ENCODE assay signal across 20 mouse cellular contexts in the genomic region with DNA sequence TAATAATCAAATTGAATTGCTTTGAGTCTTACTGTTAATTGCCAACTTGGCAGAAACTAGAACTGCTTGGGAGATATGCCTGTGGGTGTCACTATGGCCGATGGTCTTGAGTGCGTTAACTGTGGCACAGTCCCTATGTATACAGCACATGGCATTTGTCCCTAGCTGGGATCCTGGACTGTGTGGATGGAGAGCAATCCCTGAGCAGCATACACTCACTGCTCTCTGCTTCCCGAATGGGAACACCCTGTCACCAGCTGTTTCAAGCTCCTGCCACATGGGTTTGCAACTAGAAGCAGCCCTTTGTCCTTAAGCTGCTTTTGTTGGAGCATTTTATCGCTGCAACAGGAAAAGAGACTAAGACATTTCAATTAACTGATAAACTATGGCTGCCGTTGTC.
DNase-seq lines count a peak whose midpoint lies in the region; ATAC-seq lines count a peak whose summit lies in the region.
"Had no signal": no experiment of that assay in that cellular context is flagged by ENCODE, and none has a peak within 500 bp of the region (broad histone marks: within the 10 kb centered on the region; RNA-seq: fewer than 3 reads in every experiment).

No protein-coding gene starts in this region.

- H3K9ac ChIP-seq in kidney, embryonic 15.5 days, result no peak overlapping the region
- no peak overlapping the region for H3K9ac ChIP-seq in neural tube, embryonic 15.5 days (replicated peaks)
- H3K9ac ChIP-seq: embryonic facial prominence, embryonic 12.5 days; hindbrain, embryonic 14.5 days had no signal

- WGBS in kidney, embryonic 15.5 days, result 70% methylated on average over 5 of the region's 5 CpGs
- 56% methylated on average over 5 of the region's 5 CpGs for WGBS in neural tube, embryonic 15.5 days

- no peaks in the 10 kb centered on the region for H3K27me3 ChIP-seq in kidney, embryonic 15.5 days
- no peaks in the 10 kb centered on the region for H3K27me3 ChIP-seq in neural tube, embryonic 15.5 days (replicated peaks)
- H3K27me3 ChIP-seq: CH12.LX; embryonic facial prominence, embryonic 12.5 days had no signal

- no peaks in the 10 kb centered on the region for H3K36me3 ChIP-seq in kidney, embryonic 15.5 days
- no peaks in the 10 kb centered on the region for H3K36me3 ChIP-seq in neural tube, embryonic 15.5 days
- H3K36me3 ChIP-seq: embryonic facial prominence, embryonic 12.5 days had no signal

- H3K9me3 ChIP-seq in kidney, embryonic 15.5 days (replicated peaks), result no peaks in the 10 kb centered on the region
- H3K9me3 ChIP-seq in neural tube, embryonic 15.5 days (replicated peaks), result no peaks in the 10 kb centered on the region
- H3K9me3 ChIP-seq: embryonic facial prominence, embryonic 12.5 days had no signal

- no peak overlapping the region for H3K4me3 ChIP-seq in kidney, embryonic 15.5 days (replicated peaks)
- H3K4me3 ChIP-seq in neural tube, embryonic 15.5 days (replicated peaks), result no peak overlapping the region
- H3K4me3 ChIP-seq: embryonic facial prominence, embryonic 12.5 days; left cerebral cortex, adult 2 months; myocyte had no signal

- no peak for DNase-seq in frontal cortex, postnatal 14 days (ENCODE audit: low spot score in 2 of 2)
- DNase-seq in kidney, postnatal 10 days, result peak; percentile 18
- DNase-seq in retina, postnatal 1 day, result peak; percentile 19
- DNase-seq in retina, embryonic 14.5 days (ENCODE audit: low spot score), result no peak
- DNase-seq in cerebellum, adult 9-11 months, result no peak
- DNase-seq: cerebellum, adult 9-10 months; heart, adult 11 months; kidney, adult 11 months; kidney, postnatal 25 days; left cerebral cortex, postnatal 4 days; liver; thymus, postnatal 25 days had no signal

- peak; percentile 41; the same call in 1 of the 2 replicates for ATAC-seq in frontal cortex, adult (ENCODE audit: low TSS enrichment)
- no peak for ATAC-seq in kidney, embryonic 15.5 days (replicated peaks; ENCODE audit: low FRiP score)
- ATAC-seq in neural tube, embryonic 15.5 days (ENCODE audit: low FRiP score), result peak; percentile 61

- no peaks in the 10 kb centered on the region for H3K4me1 ChIP-seq in kidney, embryonic 15.5 days
- peaks cover 8% of the 10 kb centered on the region for H3K4me1 ChIP-seq in neural tube, embryonic 15.5 days
- H3K4me1 ChIP-seq: embryonic facial prominence, embryonic 12.5 days had no signal

- H3K4me2 ChIP-seq in kidney, embryonic 15.5 days, result no peak overlapping the region
- H3K4me2 ChIP-seq in neural tube, embryonic 15.5 days, result no peak overlapping the region
- H3K4me2 ChIP-seq: embryonic facial prominence, embryonic 12.5 days; hindbrain, embryonic 14.5 days had no signal

- no peak overlapping the region for H3K27ac ChIP-seq in kidney, embryonic 15.5 days
- H3K27ac ChIP-seq in neural tube, embryonic 15.5 days (replicated peaks), result peak overlapping the region; percentile 49
- H3K27ac ChIP-seq: embryonic facial prominence, embryonic 12.5 days; hindbrain, embryonic 14.5 days; left cerebral cortex, adult 2 months had no signal

Comparison
In these comparisons a context has a peak if more than half of its experiments do, and no peak if none do; other contexts are left out.
1. DNase-seq: peak in kidney, postnatal 10 days (single experiment) and retina, postnatal 1 day (single experiment); none in frontal cortex, postnatal 14 days (0 of 2), retina, embryonic 14.5 days (single experiment) and cerebellum, adult 9-11 months (single experiment).